Mouse (Mus musculus) heart, embryonic 15.5 days (tissue): ENCODE data around the gene Gm19402. TPM values are rescaled to one million over a fixed set of nuclear protein-coding genes. Genes with fewer than 3 reads are reported as not detected.
"Not testable (repeated sequence)": the region's sequence is repeated elsewhere in the genome, so short reads cannot be mapped to it uniquely, and the experiment has no call there.

Experiments used
- ATAC-seq: fragments of 200-750 bp; cut with Nextera tagmentation; replicated peaks from 2 replicates; pipeline ENCODE4 v1.8.0; 2017; ENCODE audit warnings: low read depth, moderate TSS enrichment; ENCODE audit not compliant: insufficient number of reproducible peaks, insufficient read depth, low FRiP score
- H3K27ac ChIP-seq: fragments of 300-500 bp; sonication (generic); 2 replicates; pipeline ENCODE4 v1.5.1; 2015; ENCODE audit warnings: mild to moderate bottlenecking, inconsistent platforms
- H3K27me3 ChIP-seq: fragments of 300-500 bp; sonication (generic); 2 replicates; pipeline ENCODE4 v1.6.1; 2015; ENCODE audit warnings: inconsistent platforms
- H3K36me3 ChIP-seq: fragments of 300-500 bp; sonication (generic); 2 replicates; pipeline ENCODE4 v1.6.1; 2015; ENCODE audit warnings: mild to moderate bottlenecking, inconsistent platforms
- H3K4me1 ChIP-seq: fragments of 300-500 bp; sonication (generic); replicated peaks from 2 replicates; pipeline ENCODE4 v1.6.1; 2015; ENCODE audit warnings: inconsistent platforms
- H3K4me2 ChIP-seq: fragments of 300-500 bp; sonication (generic); 2 replicates; pipeline ENCODE4 v1.6.1; 2015; ENCODE audit warnings: inconsistent platforms, mild to moderate bottlenecking, moderate library complexity
- H3K4me3 ChIP-seq: fragments of 300-500 bp; sonication (generic); 2 replicates; pipeline ENCODE4 v1.5.1; 2015; ENCODE audit warnings: mild to moderate bottlenecking, inconsistent platforms
- H3K9ac ChIP-seq: fragments of 300-500 bp; sonication (generic); 2 replicates; pipeline ENCODE4 v1.6.1; 2015; ENCODE audit warnings: mild to moderate bottlenecking, inconsistent platforms
- H3K9me3 ChIP-seq: fragments of 300-500 bp; sonication (generic); replicated peaks from 2 replicates; pipeline ENCODE4 v1.6.1; 2016; ENCODE audit warnings: inconsistent platforms
- WGBS: fragments of 180-500 bp; shearing (Covaris S2); methylation state at CpG from one replicate; pipeline ENCODE4 v1.1.7; 2015; ENCODE audit warnings: mixed read lengths; 5-methylcytosine and 5-hydroxymethylcytosine counted together
- polyA plus RNA-seq: library from polyadenylated mRNA; unstranded; fragments of >200 nt; fragmentation: Nextera tagmentation; extraction: Ambion mirVana; gene quantifications from 2 replicates; pipeline ENCODE4 v1.2.1, GENCODE M21; 2015

Gm19402 gene
- polyA plus RNA-seq = not detected in 2 replicates

DNA sequence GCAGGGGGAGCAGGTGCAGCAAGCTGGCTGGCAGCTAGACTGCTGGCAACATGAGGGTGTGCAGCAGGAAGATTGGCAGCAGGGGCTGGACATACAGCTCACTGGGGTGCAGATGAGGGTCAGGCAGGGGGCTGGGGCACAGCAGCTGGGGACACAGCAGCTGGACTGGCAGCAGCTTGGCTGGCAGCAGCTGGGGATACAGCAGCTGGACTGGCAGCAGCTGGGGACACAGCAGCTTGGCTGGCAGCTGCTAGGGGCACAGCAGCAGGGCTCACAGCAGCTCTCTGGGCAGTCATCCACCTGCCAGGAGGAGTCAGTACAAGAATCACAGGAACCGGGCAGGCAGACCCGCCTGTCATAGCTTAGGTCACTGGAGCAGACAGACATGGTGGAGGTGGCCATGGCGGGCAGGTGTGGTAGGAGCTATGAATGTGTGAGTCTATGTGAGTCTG is at the start of gene Gm19402:
TSS of gene Gm19402 (minus strand) at position 402 of the 452 bp plus-strand sequence.
- not testable (repeated sequence) for ATAC-seq, H3K4me1 ChIP-seq, H3K4me2 ChIP-seq, H3K27ac ChIP-seq, H3K36me3 ChIP-seq, H3K9me3 ChIP-seq, H3K4me3 ChIP-seq, H3K9ac ChIP-seq
- peaks cover 50% of the 10 kb centered on the region for H3K27me3 ChIP-seq
- WGBS = 80% methylated on average over 3 of the region's 3 CpGs

DNA sequence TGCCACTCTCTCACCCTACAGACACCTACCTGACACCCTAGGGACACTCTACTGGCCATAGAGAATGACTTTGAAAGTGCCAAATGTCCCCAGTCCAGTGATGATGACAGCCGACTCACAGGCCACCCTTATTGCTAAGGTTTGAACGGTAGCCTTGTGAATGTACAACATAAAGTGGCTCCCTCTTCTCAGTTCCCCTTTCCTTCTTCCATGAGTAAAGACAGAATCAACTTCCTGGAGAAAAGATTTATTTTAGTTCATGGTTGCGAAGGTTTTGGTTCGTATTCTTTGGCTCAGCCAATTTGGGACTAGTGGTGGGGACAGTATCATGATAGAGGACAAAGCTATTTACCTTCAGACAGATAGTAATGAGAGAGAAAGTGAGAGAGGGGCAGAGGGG is 48.4 kb upstream of the Gm19402 start:
- H3K27ac ChIP-seq = no peak overlapping the region
- no peaks in the 10 kb centered on the region for H3K36me3 ChIP-seq
- H3K4me1 ChIP-seq = no peaks in the 10 kb centered on the region
- H3K27me3 ChIP-seq = no peaks in the 10 kb centered on the region
- ATAC-seq = no peak
- H3K4me2 ChIP-seq = no peak overlapping the region
- H3K9me3 ChIP-seq = 0 out of 2 replicates have a peak, but pooled peaks cover 4% of the 10 kb centered on the region
- H3K4me3 ChIP-seq = no peak overlapping the region
- no peak overlapping the region for H3K9ac ChIP-seq
- 83% methylated on average over 4 of the region's 4 CpGs for WGBS

DNA sequence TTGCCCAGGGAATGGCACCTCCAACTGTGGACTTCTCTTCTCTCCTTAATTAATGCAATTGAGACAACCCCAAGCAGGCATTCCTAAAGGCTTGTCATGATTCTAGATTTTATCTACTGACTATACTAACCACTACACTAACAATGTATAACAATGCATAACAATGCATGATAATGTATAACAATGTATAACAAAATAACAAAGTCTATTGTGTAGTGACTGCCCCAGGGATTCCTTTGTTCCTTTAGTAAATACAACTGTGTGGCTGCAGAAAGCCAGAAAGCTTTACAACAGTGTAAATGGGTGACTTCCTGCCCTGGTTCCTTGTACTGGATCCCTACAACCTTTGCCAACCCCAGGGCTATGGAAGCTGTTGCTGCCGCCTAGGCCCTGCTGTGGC is 45.4 kb upstream of the Gm19402 start:
- WGBS = 88% methylated on average over 1 of the region's 1 CpGs

DNA sequence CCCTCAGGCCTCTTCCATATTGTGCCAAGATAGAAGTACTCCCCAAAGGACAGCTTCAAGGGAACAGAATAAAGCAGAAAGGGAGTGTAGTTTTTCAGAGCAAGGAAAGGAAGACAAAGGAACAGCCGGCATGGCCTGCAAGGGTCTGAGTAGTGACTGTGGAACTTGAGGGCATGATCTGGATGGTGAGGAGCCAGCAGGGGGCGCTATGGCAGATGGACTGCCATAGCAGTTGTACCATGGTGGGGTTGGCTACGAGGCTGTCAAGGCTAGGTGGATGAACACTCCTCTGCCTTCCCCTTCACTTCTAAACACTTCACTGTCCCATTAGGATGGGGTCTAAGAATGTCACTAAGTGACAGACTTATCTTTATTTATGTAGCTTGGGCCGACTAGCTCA is 38.7 kb upstream of the Gm19402 start:
- Histone ChIP-seq H3K9me3 (no peaks in the 10 kb centered on the region), H3K36me3 (no peaks in the 10 kb centered on the region), H3K9ac (no peak overlapping the region), H3K4me3 (no peak overlapping the region), H3K4me1 (no peaks in the 10 kb centered on the region), H3K27me3 (no peaks in the 10 kb centered on the region; the same call in 1 of the 2 replicates), H3K27ac (no peak overlapping the region), H3K4me2 (no peak overlapping the region)
- ATAC-seq = no peak
- WGBS = 52% methylated on average over 4 of the region's 4 CpGs

More for the DNA sequence above, 45.4 kb upstream of the Gm19402 start:
- ATAC-seq = no peak
- H3K27me3 ChIP-seq = no peaks in the 10 kb centered on the region; the same call in 1 of the 2 replicates
- H3K27ac ChIP-seq = no peak overlapping the region
- 0 out of 2 replicates have a peak, but pooled peaks cover 4% of the 10 kb centered on the region for H3K9me3 ChIP-seq
- no peaks in the 10 kb centered on the region for H3K4me1 ChIP-seq
- no peak overlapping the region for H3K4me2 ChIP-seq
- H3K4me3 ChIP-seq = no peak overlapping the region
- no peaks in the 10 kb centered on the region for H3K36me3 ChIP-seq
- H3K9ac ChIP-seq = no peak overlapping the region

DNA sequence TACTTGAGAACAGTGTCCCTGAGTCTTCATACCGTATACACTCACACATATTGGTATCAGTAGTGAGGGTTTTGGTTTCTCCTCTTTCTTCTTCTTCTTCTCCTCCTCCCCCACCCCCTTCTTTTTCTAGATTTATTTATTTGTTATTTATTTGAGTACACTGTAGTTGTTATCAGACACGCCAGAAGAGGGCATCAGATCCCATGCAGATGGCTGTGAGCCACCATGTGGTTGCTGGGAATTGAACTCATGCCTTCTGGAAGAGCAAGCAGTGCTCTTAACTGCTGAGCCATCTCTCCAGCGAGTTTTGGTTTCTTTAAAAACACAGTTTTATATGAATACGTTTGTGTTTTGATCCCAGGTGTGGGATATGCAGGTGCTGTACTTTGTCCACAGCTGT is 37.7 kb upstream of the Gm19402 start:
- no peak overlapping the region for H3K4me2 ChIP-seq
- ATAC-seq = no peak
- H3K27me3 ChIP-seq = no peaks in the 10 kb centered on the region; the same call in 1 of the 2 replicates
- no peak overlapping the region for H3K4me3 ChIP-seq
- no peak overlapping the region for H3K27ac ChIP-seq
- H3K9me3 ChIP-seq = no peaks in the 10 kb centered on the region
- H3K9ac ChIP-seq = no peak overlapping the region
- H3K4me1 ChIP-seq = no peaks in the 10 kb centered on the region
- 54% methylated on average over 4 of the region's 4 CpGs for WGBS
- H3K36me3 ChIP-seq = no peaks in the 10 kb centered on the region

DNA sequence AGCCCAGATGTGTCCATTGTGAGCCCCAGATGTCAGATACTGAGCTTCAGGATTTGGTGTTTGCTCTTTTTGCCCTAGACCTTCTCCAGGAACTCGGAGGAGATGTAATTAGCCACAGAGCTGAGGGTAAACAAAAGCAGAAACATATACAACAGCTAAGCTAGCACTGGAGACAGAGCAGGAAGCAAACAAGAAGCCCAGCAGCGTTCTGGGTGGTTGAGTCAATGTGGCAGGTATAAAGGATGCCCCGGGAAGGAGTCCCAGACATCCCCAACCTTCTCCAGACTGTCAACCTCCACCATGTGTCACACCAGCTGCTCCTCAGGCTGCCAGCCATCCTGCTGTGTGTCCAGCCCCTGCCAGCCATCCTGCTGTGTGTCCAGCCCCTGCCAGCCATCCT is 35.6 kb upstream of the Gm19402 start, which contains the start of gene Gm10100:
TSS of gene Gm10100 (plus strand) at position 301 of the 400 bp plus-strand sequence.
- no peak within 1 kb of the TSS for H3K4me2 ChIP-seq
- ATAC-seq = no peak
- no peaks in the 10 kb centered on the region for H3K4me1 ChIP-seq
- WGBS = 30% methylated on average over 3 of the region's 3 CpGs
- no peaks in the 10 kb centered on the region for H3K36me3 ChIP-seq
- H3K27me3 ChIP-seq = no peaks in the 10 kb centered on the region
- no peak within 1 kb of the TSS for H3K4me3 ChIP-seq
- no peaks in the 10 kb centered on the region for H3K9me3 ChIP-seq
- no peak within 1 kb of the TSS for H3K9ac ChIP-seq
- no peak within 1 kb of the TSS for H3K27ac ChIP-seq

DNA sequence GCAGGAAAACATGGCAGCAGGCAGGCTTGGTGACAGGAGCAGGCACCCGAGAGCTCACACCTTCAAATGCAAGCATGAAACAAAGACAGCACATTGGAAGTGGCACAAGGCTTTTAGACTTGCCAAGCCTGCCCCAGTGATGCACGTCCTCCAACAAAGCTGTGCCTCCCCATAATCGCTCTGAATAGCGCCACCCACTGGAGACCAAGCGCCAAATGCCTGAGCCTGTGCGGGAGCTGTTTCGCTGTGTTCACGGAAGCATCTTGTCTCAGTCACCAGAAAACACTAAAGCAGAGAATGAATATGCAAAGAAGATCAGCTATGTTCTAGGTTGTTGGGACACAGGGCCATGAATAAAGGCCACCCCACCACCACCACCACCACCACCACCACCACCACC is 34.3 kb upstream of the Gm19402 start:
- H3K4me1 ChIP-seq = no peaks in the 10 kb centered on the region
- H3K27me3 ChIP-seq = no peaks in the 10 kb centered on the region
- no peak overlapping the region for H3K9ac ChIP-seq
- H3K9me3 ChIP-seq = no peaks in the 10 kb centered on the region
- no peak for ATAC-seq
- no peak overlapping the region for H3K27ac ChIP-seq
- H3K4me2 ChIP-seq = no peak overlapping the region
- 75% methylated on average over 8 of the region's 8 CpGs for WGBS
- no peak overlapping the region for H3K4me3 ChIP-seq
- no peaks in the 10 kb centered on the region for H3K36me3 ChIP-seq

DNA sequence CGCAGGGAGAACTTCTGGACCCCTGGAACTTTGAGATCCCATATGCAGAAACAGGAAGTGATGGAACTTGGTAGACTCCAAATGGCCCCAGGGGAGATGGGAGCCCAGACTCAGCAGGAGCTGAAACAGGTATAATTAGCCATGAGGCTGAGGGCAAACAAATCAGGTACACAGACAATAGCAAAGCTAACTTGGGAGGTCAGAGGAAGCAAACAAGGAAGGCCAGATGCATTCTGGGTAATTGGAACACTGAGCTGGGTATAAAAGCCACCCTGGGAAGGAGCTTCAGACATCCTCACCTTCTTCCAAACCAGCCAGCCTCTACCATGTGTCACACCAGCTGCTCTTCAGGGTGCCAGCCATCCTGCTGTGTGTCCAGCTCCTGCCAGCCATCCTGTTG is 29.7 kb upstream of the Gm19402 start, which contains the start of gene Krtap12-1:
TSS of gene Krtap12-1 (plus strand) at position 301 of the 400 bp plus-strand sequence.
- H3K9me3 ChIP-seq, H3K27me3 ChIP-seq, H3K36me3 ChIP-seq, ATAC-seq, H3K27ac ChIP-seq, H3K4me2 ChIP-seq, H3K9ac ChIP-seq, H3K4me3 ChIP-seq, H3K4me1 ChIP-seq: not testable (repeated sequence)
- 79% methylated on average over 1 of the region's 1 CpGs for WGBS

DNA sequence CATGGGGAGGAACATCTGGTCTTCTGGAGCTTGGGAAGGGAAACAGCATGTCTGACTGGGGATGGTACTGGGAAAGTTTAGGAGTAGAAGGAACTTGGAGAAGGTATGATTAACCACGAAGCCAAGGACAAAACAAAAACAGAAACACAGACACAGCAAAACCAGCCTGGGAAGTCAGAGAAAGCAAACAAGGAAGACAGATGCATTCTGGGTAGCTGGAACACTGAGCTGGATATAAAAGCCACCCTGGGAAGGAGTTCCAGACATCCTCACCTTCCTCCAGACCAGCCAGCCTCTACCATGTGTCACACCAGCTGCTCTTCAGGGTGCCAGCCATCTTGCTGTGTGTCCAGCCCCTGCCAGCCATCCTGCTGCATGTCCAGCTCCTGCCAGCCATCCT is 24.9 kb upstream of the Gm19402 start, which contains the start of gene Gm10142:
TSS of gene Gm10142 (plus strand) at position 301 of the 400 bp plus-strand sequence.
- Histone ChIP-seq H3K36me3 (no peaks in the 10 kb centered on the region), H3K4me3 (no peak within 1 kb of the TSS), H3K4me2 (no peak within 1 kb of the TSS), H3K27me3 (no peaks in the 10 kb centered on the region), H3K9me3 (peaks cover 4% of the 10 kb centered on the region), H3K9ac (no peak within 1 kb of the TSS), H3K4me1 (no peaks in the 10 kb centered on the region), H3K27ac (no peak within 1 kb of the TSS)
- WGBS = 61% methylated on average over 1 of the region's 1 CpGs
- ATAC-seq = no peak

DNA sequence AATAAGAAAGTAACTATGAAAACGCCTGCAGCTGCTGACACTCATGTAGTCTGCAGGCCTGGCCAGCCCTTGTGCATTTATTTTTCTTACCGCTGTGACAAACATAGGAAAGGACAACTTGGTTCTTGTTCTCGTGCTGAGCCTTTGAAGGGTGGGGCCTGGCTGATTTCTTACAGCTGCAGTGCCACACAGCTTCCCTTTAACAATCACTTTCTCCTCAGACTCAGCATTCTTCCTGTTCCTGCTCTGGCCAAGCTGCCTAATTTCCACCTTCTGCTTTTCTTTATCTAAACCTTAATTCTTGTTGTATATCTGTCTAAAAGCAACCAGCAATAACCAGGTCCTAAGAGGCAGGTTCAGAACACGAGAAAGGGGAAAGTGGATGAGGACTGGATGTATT is 23.2 kb upstream of the Gm19402 start:
- Histone ChIP-seq H3K4me1 (no peaks in the 10 kb centered on the region), H3K9ac (no peak overlapping the region), H3K36me3 (no peaks in the 10 kb centered on the region), H3K4me2 (no peak overlapping the region), H3K27me3 (no peaks in the 10 kb centered on the region), H3K4me3 (no peak overlapping the region), H3K27ac (no peak overlapping the region), H3K9me3 (peaks cover 4% of the 10 kb centered on the region)
- 58% methylated on average over 4 of the region's 4 CpGs for WGBS
- ATAC-seq = no peak

DNA sequence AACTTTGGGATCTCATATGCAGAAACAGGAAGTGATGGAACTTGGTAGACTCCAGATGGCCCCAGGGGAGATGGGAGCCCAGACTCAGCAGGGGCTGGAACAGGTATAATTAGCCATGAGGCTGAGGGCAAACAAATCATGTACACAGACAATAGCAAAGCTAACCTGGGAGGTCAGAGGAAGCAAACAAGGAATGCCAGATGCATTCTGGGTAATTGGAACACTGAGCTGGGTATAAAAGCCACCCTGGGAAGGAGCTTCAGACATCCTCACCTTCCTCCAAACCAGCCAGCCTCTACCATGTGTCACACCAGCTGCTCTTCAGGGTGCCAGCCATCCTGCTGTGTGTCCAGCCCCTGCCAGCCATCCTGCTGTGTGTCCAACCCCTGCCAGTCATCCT is 20.6 kb upstream of the Gm19402 start, which contains the start of gene Gm10024:
TSS of gene Gm10024 (plus strand) at position 301 of the 400 bp plus-strand sequence.
- not testable (repeated sequence) for H3K4me3 ChIP-seq, ATAC-seq

DNA sequence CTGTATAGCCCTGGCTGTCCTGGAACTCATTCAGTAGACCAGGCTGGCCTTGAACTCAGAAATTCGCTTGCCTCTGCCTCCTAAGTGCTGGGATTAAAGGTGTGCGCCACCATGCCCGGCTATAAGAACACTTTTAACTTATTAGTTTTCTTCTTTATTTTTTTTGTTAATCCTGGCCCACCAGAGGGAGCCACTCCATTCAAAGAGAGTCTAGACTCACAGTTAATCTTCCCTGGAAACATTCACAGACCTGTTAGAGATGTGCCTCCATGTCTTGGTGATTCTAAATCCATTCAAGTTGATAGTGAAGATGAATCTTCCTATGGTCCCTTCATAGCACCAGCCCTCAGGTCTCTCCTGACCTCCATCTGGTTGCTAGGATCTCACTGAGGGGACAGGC is 19.3 kb upstream of the Gm19402 start:
- Histone ChIP-seq H3K4me2 (no peak overlapping the region), H3K4me3 (no peak overlapping the region), H3K9me3 (peaks cover 3% of the 10 kb centered on the region), H3K36me3 (no peaks in the 10 kb centered on the region), H3K27ac (no peak overlapping the region), H3K9ac (no peak overlapping the region), H3K4me1 (no peaks in the 10 kb centered on the region), H3K27me3 (no peaks in the 10 kb centered on the region)
- 78% methylated on average over 3 of the region's 3 CpGs for WGBS
- no peak for ATAC-seq

More for the DNA sequence above, 20.6 kb upstream of the Gm19402 start, which contains the start of gene Gm10024:
- H3K9ac ChIP-seq, H3K4me2 ChIP-seq, H3K27me3 ChIP-seq, H3K36me3 ChIP-seq, H3K9me3 ChIP-seq, H3K27ac ChIP-seq, H3K4me1 ChIP-seq: not testable (repeated sequence)
